Mouse (Mus musculus): ENCODE results near the gene Mfsd1. TPM values are rescaled to one million over a fixed set of nuclear protein-coding genes. Genes with fewer than 3 reads are reported as not detected.

Gene Mfsd1
- 24.7 and 26.0 TPM in 2 replicates for total RNA-seq (2014; rRNA removed)
- polyA plus RNA-seq (2015; fragmentation: Nextera tagmentation; extraction: Ambion mirVana) = 25.8 and 27.7 TPM in 2 replicates

- DNase-seq (ENCODE audit: low spot score) = peak; percentile 97
- 4% methylated on average over 54 of the region's 54 CpGs for WGBS
- peak; percentile 24 for TF ChIP-seq CTCF (IDR thresholded peaks at IDR 0.05)
Observed at GRCm38 (mm10) chr3:67582273-67583124, at the start of gene Mfsd1. Gene Mfsd1 (plus strand): TSS chr3:67582741.

GRCm38 (mm10) chr3:67543630-67544029 lies 38.9 kb upstream of the Mfsd1 start:
- H3K36me3 ChIP-seq (ENCODE audit: insufficient read depth, low read length) = no peaks in the 10 kb centered on the region
- WGBS = 81% methylated on average over 8 of the region's 8 CpGs
- ATAC-seq (ENCODE audit: low FRiP score) (no peak), DNase-seq (ENCODE audit: low spot score) (no peak)
- no peak overlapping the region for H3K9ac ChIP-seq (replicated peaks; ENCODE audit: low read length, poor library complexity, severe bottlenecking)
- H3K9me3 ChIP-seq (ENCODE audit: low read length) = no peaks in the 10 kb centered on the region
- H3K4me3 ChIP-seq (ENCODE audit: low read depth, low read length) = no peak overlapping the region
- no peak overlapping the region for H3K4me2 ChIP-seq (ENCODE audit: low read depth, low read length, poor library complexity, severe bottlenecking)
- H3K27ac ChIP-seq (ENCODE audit: low read depth, low read length) = no peak overlapping the region
- TF ChIP-seq CTCF (IDR thresholded peaks at IDR 0.05) = no peak
- no peaks in the 10 kb centered on the region for H3K4me1 ChIP-seq (ENCODE audit: insufficient read depth, low read length)
- no peaks in the 10 kb centered on the region for H3K27me3 ChIP-seq (ENCODE audit: insufficient read depth, low read length)

More at GRCm38 (mm10) chr3:67582273-67583124, at the start of gene Mfsd1:
- H3K9ac ChIP-seq (replicated peaks; ENCODE audit: low read length, poor library complexity, severe bottlenecking) = peak within 1 kb of the TSS; percentile 69
- ATAC-seq (ENCODE audit: low FRiP score) = peak; percentile 93
- peak within 1 kb of the TSS; percentile 57; the same call in 1 of the 2 replicates for H3K27ac ChIP-seq (ENCODE audit: low read depth, low read length)
- peaks cover 8% of the 10 kb centered on the region; the same call in 1 of the 2 replicates for H3K36me3 ChIP-seq (ENCODE audit: insufficient read depth, low read length)
- peak within 1 kb of the TSS; percentile 93 for H3K4me2 ChIP-seq (ENCODE audit: low read depth, low read length, poor library complexity, severe bottlenecking)
- H3K4me1 ChIP-seq (ENCODE audit: insufficient read depth, low read length) = 0 out of 2 replicates have a peak, but pooled peaks cover 3% of the 10 kb centered on the region
- H3K4me3 ChIP-seq (ENCODE audit: low read depth, low read length) = peak within 1 kb of the TSS; percentile 87
- no peaks in the 10 kb centered on the region for H3K27me3 ChIP-seq (ENCODE audit: insufficient read depth, low read length)
- H3K9me3 ChIP-seq (ENCODE audit: low read length) = no peaks in the 10 kb centered on the region

DNA sequence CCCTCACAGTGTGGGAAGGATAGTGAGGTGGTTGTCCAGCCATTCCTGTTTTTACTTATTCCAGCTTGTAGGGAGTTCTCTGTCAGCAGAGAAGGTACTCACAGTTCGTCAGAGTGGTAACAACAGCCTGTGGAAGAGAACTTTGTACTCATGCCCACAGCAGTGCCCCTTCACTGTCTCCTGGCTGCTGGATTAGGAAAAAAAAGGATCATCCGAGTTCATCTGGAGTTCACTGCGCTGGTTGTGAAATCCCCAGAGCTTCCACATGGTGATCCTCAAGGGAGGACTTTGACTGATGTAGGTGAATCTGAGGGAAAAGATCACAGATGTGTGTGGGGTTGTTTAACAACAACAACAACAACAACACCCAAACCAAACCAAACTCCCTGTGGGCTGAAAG lies 31.3 kb upstream of the Mfsd1 start:
- no peak for TF ChIP-seq CTCF (IDR thresholded peaks at IDR 0.05)
- Histone ChIP-seq H3K27me3 (ENCODE audit: insufficient read depth, low read length) (no peaks in the 10 kb centered on the region), H3K9me3 (ENCODE audit: low read length) (no peaks in the 10 kb centered on the region), H3K4me2 (ENCODE audit: low read depth, low read length, poor library complexity, severe bottlenecking) (no peak overlapping the region), H3K4me1 (ENCODE audit: insufficient read depth, low read length) (no peaks in the 10 kb centered on the region), H3K4me3 (ENCODE audit: low read depth, low read length) (no peak overlapping the region), H3K27ac (ENCODE audit: low read depth, low read length) (no peak overlapping the region), H3K9ac (replicated peaks; ENCODE audit: low read length, poor library complexity, severe bottlenecking) (no peak overlapping the region), H3K36me3 (ENCODE audit: insufficient read depth, low read length) (no peaks in the 10 kb centered on the region)
- ATAC-seq (ENCODE audit: low FRiP score) = no peak
- WGBS = 85% methylated on average over 3 of the region's 3 CpGs
- no peak for DNase-seq (ENCODE audit: low spot score)

GRCm38 (mm10) chr3:67553281-67553680 lies 29.3 kb upstream of the Mfsd1 start:
- Histone ChIP-seq H3K4me3 (ENCODE audit: low read depth, low read length) (no peak overlapping the region), H3K4me2 (ENCODE audit: low read depth, low read length, poor library complexity, severe bottlenecking) (no peak overlapping the region), H3K27ac (ENCODE audit: low read depth, low read length) (no peak overlapping the region), H3K36me3 (ENCODE audit: insufficient read depth, low read length) (no peaks in the 10 kb centered on the region), H3K27me3 (ENCODE audit: insufficient read depth, low read length) (no peaks in the 10 kb centered on the region), H3K9me3 (ENCODE audit: low read length) (no peaks in the 10 kb centered on the region), H3K9ac (replicated peaks; ENCODE audit: low read length, poor library complexity, severe bottlenecking) (no peak overlapping the region), H3K4me1 (ENCODE audit: insufficient read depth, low read length) (no peaks in the 10 kb centered on the region)
- ATAC-seq (ENCODE audit: low FRiP score) (peak; percentile 48; the same call in 1 of the 2 replicates), DNase-seq (ENCODE audit: low spot score) (peak; percentile 5)
- no peak for TF ChIP-seq CTCF (IDR thresholded peaks at IDR 0.05)
- 56% methylated on average over 4 of the region's 4 CpGs for WGBS

- H3K4me1 ChIP-seq (ENCODE audit: insufficient read depth, low read length) = no peaks in the 10 kb centered on the region
- H3K27ac ChIP-seq (ENCODE audit: low read depth, low read length) = no peak overlapping the region
- ATAC-seq (ENCODE audit: low FRiP score) = no peak
- no peak overlapping the region for H3K4me3 ChIP-seq (ENCODE audit: low read depth, low read length)
- H3K9ac ChIP-seq (replicated peaks; ENCODE audit: low read length, poor library complexity, severe bottlenecking) = no peak overlapping the region
- WGBS = 92% methylated on average over 5 of the region's 5 CpGs
- DNase-seq (ENCODE audit: low spot score) = no peak
- H3K36me3 ChIP-seq (ENCODE audit: insufficient read depth, low read length) = no peaks in the 10 kb centered on the region
- TF ChIP-seq CTCF (IDR thresholded peaks at IDR 0.05) = no peak
- no peaks in the 10 kb centered on the region for H3K9me3 ChIP-seq (ENCODE audit: low read length)
- H3K4me2 ChIP-seq (ENCODE audit: low read depth, low read length, poor library complexity, severe bottlenecking) = no peak overlapping the region
- no peaks in the 10 kb centered on the region for H3K27me3 ChIP-seq (ENCODE audit: insufficient read depth, low read length)
Observed at GRCm38 (mm10) chr3:67553927-67554448, 28.6 kb upstream of the Mfsd1 start.

GRCm38 (mm10) chr3:67555211-67555610 lies 27.3 kb upstream of the Mfsd1 start:
- no peaks in the 10 kb centered on the region for H3K4me1 ChIP-seq (ENCODE audit: insufficient read depth, low read length)
- ATAC-seq (ENCODE audit: low FRiP score) = no peak
- WGBS = 91% methylated on average over 5 of the region's 5 CpGs

More at GRCm38 (mm10) chr3:67555211-67555610, 27.3 kb upstream of the Mfsd1 start:
- Histone ChIP-seq H3K27ac (ENCODE audit: low read depth, low read length) (no peak overlapping the region), H3K9ac (replicated peaks; ENCODE audit: low read length, poor library complexity, severe bottlenecking) (no peak overlapping the region), H3K27me3 (ENCODE audit: insufficient read depth, low read length) (no peaks in the 10 kb centered on the region), H3K9me3 (ENCODE audit: low read length) (no peaks in the 10 kb centered on the region), H3K4me2 (ENCODE audit: low read depth, low read length, poor library complexity, severe bottlenecking) (no peak overlapping the region), H3K4me3 (ENCODE audit: low read depth, low read length) (no peak overlapping the region), H3K36me3 (ENCODE audit: insufficient read depth, low read length) (no peaks in the 10 kb centered on the region)
- DNase-seq (ENCODE audit: low spot score) = no peak
- TF ChIP-seq CTCF (IDR thresholded peaks at IDR 0.05) = no peak
